Mouse (Mus musculus) myocyte (in vitro differentiated cells): ENCODE results near the gene Unc45a.
A peak's percentile ranks its signal among the peaks of the same experiment; 100 is the strongest.

Experiments used
- CEBPB ChIP-seq: IDR thresholded peaks from 2 replicates; pipeline ENCODE4 v1.6.1; 2011; ENCODE audit warnings: mild to moderate bottlenecking, moderate library complexity; ENCODE audit not compliant: poor library complexity, insufficient read depth, severe bottlenecking
- MAX ChIP-seq: IDR thresholded peaks from one replicate; pipeline ENCODE4 v1.6.1; 2011; ENCODE audit warnings: low read depth, mild to moderate bottlenecking, control low read depth
- MYOD1 ChIP-seq, 3 experiments: IDR thresholded peaks; one replicate each; pipeline ENCODE4 v1.6.1; 2011; ENCODE audit warnings: control low read depth in 2 of 3, low read depth in 2 of 3, mild to moderate bottlenecking in 2 of 3, moderate library complexity in 1 of 3; ENCODE audit not compliant: insufficient read length in 2 of 3, control insufficient read depth in 1 of 3
- MYOG ChIP-seq, 3 experiments: IDR thresholded peaks; one replicate each; pipeline ENCODE4 v1.6.1; 2011; ENCODE audit warnings: control low read depth in 2 of 3, low read depth in 2 of 3, mild to moderate bottlenecking in 2 of 3; ENCODE audit not compliant: insufficient read length in 2 of 3, control insufficient read depth in 1 of 3, insufficient read depth in 1 of 3
- POLR2A ChIP-seq: IDR thresholded peaks from one replicate; pipeline ENCODE4 v1.6.1; 2011; ENCODE audit warnings: low read depth, mild to moderate bottlenecking, control low read depth, moderate library complexity; ENCODE audit not compliant: insufficient read length
- POLR2AphosphoS2 ChIP-seq: IDR thresholded peaks from one replicate; pipeline ENCODE4 v1.6.1; 2011; ENCODE audit warnings: low read depth, control low read depth; ENCODE audit not compliant: insufficient read length
- REST ChIP-seq: IDR thresholded peaks from one replicate; pipeline ENCODE4 v1.6.1; 2011; ENCODE audit warnings: mild to moderate bottlenecking, control low read depth, moderate library complexity; ENCODE audit not compliant: insufficient read depth, insufficient read length
- TCF12 ChIP-seq: IDR thresholded peaks from one replicate; pipeline ENCODE4 v1.6.1; 2011; ENCODE audit warnings: mild to moderate bottlenecking, control low read depth; ENCODE audit not compliant: poor library complexity, insufficient read depth, severe bottlenecking
- TCF3 ChIP-seq: IDR thresholded peaks from one replicate; pipeline ENCODE4 v1.6.1; 2011; ENCODE audit warnings: low read depth, control low read depth; ENCODE audit not compliant: insufficient read length
- USF1 ChIP-seq: IDR thresholded peaks from one replicate; pipeline ENCODE4 v1.6.1; 2011; ENCODE audit warnings: low read depth, mild to moderate bottlenecking, control low read depth, moderate library complexity

DNA sequence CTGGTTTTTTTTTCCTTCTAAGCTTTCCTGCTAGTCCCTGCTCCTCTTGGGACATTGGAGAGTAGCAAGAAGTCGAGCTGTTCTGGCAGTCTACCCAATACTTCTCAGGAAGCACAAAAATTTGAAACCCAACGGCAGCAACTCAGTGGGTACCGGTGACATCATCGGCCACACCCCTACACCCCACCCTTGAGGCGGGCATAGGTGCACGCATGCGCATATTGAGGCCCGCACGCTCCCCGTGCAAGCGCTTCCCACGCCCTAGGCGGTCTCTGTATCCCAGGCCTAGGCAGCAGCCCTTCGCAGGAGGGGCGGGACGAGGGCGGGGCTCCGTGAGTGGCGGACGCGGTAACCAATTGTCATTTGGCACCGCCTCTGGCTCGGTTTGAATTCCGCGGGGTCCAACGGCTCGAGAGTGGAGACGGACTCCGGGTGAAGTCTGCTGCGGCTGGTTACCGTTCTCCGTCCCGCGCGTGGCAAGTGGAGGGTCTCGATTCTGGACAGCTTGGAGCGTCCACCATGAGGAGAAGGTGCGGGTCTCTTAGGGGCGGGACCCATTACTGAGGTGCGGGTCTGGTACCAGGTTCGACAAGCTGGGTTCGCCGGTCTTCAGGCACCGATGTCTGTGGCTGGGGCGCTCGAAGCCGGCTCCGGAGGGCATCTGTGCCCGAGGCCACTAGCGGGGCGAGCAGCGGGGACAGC is 46.6 kb downstream of the Unc45a start, which contains the start of gene Prc1:
- TF ChIP-seq POLR2A (peak; percentile 89), TCF3 (no peak), REST (no peak), MYOD1 (IDR thresholded peaks at IDR 0.05; ENCODE audit: control insufficient read depth in 1 of 3, insufficient read length in 2 of 3, low read depth in 2 of 3) (no peak), MAX (no peak), POLR2AphosphoS2 (peak; percentile 74), USF1 (no peak), TCF12 (no peak), MYOG (IDR thresholded peaks at IDR 0.05; ENCODE audit: control insufficient read depth in 1 of 3, insufficient read depth in 1 of 3, insufficient read length in 2 of 3, low read depth in 2 of 3) (no peak), CEBPB (no peak)
